Mouse (Mus musculus): Measurements from ENCODE around the gene Wdr74.

DNA sequence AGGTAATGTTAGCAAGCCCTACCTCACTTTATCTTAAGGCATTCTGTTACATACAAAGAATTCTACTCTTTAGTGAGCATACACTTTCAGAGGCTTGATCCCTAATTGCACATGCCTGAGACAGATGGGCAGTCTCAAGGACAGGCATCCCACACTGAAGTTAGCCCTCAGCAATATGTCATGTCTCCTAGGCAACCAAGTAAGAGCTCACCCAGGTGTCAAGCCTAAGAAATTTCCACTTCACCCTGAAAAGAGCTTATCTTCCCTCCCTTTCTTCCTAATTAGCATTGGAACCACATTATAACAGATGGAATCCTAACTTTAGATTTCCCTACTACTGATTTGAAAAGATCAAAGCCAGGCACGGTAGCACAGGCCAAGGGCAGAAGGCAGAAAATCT, 53.5 kb downstream of the Wdr74 start:
- TF ChIP-seq CTCF (IDR thresholded peaks at IDR 0.05; ENCODE audit: low read depth, low read length), result no peak
- TF ChIP-seq GATA1 (IDR thresholded peaks at IDR 0.05; ENCODE audit: borderline replicate concordance, low read length), result no peak
- no peak for TF ChIP-seq TAL1 (conservative IDR thresholded peaks at IDR 0.05; ENCODE audit: low read depth, low read length)
- no peak for TF ChIP-seq GATA2 (IDR thresholded peaks at IDR 0.05; ENCODE audit: borderline replicate concordance, low read depth, low read length)

Data from G1E (cell line).